Mouse (Mus musculus): Measurements from ENCODE around the gene Sdf2l1. TPM values are rescaled to one million over a fixed set of nuclear protein-coding genes. Genes with fewer than 3 reads are reported as not detected.

Sdf2l1 gene
- polyA plus RNA-seq, 1 experiment from 2014 or later = 38.4 TPM

MicroRNAs within 50 kb of the gene (microRNA counts, 519-probe panel; counts per million panel counts)
- microRNA mmu-miR-130b (3,412 counts per million, percentile 83 among the panel's probes with 10 or more counts), microRNA mmu-miR-301b (2,812 counts per million, percentile 67 among the panel's probes with 10 or more counts)

Small RNA genes lying within 50 kb of the gene (microRNA-seq; reads per million reads assigned to microRNA genes)
- 3,218 reads per million, percentile 90 among the genes with 10 or more reads in this experiment for gene Mir130b
- 85.2 reads per million, percentile 50 among the genes with 10 or more reads in this experiment for gene Mir301b

Other genes with a start within 250 kb of the Sdf2l1 start
- 25.6 and 27.8 TPM in 2 replicates for gene Ppm1f, start 235.9 kb downstream of the Sdf2l1 start, polyA plus RNA-seq (2015; fragmentation: Nextera tagmentation; extraction: Ambion mirVana)
- 184 and 188 TPM in 2 replicates for gene Mapk1, start 149.0 kb downstream of the Sdf2l1 start, polyA plus RNA-seq (2015; fragmentation: Nextera tagmentation; extraction: Ambion mirVana)
- gene Ypel1, start 62.7 kb downstream of the Sdf2l1 start, polyA plus RNA-seq (2015; fragmentation: Nextera tagmentation; extraction: Ambion mirVana) = 77.5 and 94.9 TPM in 2 replicates
- 134 and 143 TPM in 2 replicates for gene Ppil2, start 21.1 kb downstream of the Sdf2l1 start, polyA plus RNA-seq (2015; fragmentation: Nextera tagmentation; extraction: Ambion mirVana)
- 13.1 and 16.2 TPM in 2 replicates for gene 2610318N02Rik, start 7.2 kb downstream of the Sdf2l1 start, polyA plus RNA-seq (2015; fragmentation: Nextera tagmentation; extraction: Ambion mirVana)
- 45.6 and 52.3 TPM in 2 replicates for gene Ydjc, start 12.2 kb upstream of the Sdf2l1 start, polyA plus RNA-seq (2015; fragmentation: Nextera tagmentation; extraction: Ambion mirVana)
- 2.7 and 3.5 TPM in 2 replicates for gene Ccdc116, start 14.8 kb upstream of the Sdf2l1 start, polyA plus RNA-seq (2015; fragmentation: Nextera tagmentation; extraction: Ambion mirVana)
- 288 and 306 TPM in 2 replicates for gene Ube2l3, start 70.3 kb upstream of the Sdf2l1 start, polyA plus RNA-seq (2015; fragmentation: Nextera tagmentation; extraction: Ambion mirVana)
- 1.9 and 2.1 TPM in 2 replicates for gene Rimbp3, start 76.2 kb upstream of the Sdf2l1 start, polyA plus RNA-seq (2015; fragmentation: Nextera tagmentation; extraction: Ambion mirVana)
- gene Hic2, start 101.2 kb upstream of the Sdf2l1 start, polyA plus RNA-seq (2015; fragmentation: Nextera tagmentation; extraction: Ambion mirVana) = 6.7 and 7.4 TPM in 2 replicates
- gene Tmem191c, start 143.7 kb upstream of the Sdf2l1 start, polyA plus RNA-seq (2015; fragmentation: Nextera tagmentation; extraction: Ambion mirVana) = 87.0 and 112 TPM in 2 replicates
- gene Serpind1, start 199.0 kb upstream of the Sdf2l1 start, polyA plus RNA-seq (2015; fragmentation: Nextera tagmentation; extraction: Ambion mirVana) = 1.0 and 1.9 TPM in 2 replicates